Mouse (Mus musculus) midbrain, postnatal 0 days (tissue): ENCODE results near the gene Smco3. TPM values are rescaled to one million over a fixed set of nuclear protein-coding genes. Genes with fewer than 3 reads are reported as not detected.

ENCODE experiments used
- ATAC-seq: fragments of 200-750 bp; cut with Nextera tagmentation; 2 replicates; pipeline ENCODE4 v1.8.0; 2017; ENCODE audit warnings: moderate number of reproducible peaks, mild to moderate bottlenecking, moderate TSS enrichment, moderate library complexity; ENCODE audit not compliant: low FRiP score
- DNase-seq: peaks from one replicate; pipeline ENCODE4 v3.0.0-alpha.2; 2015; ENCODE audit warnings: low spot score
- H3K27ac ChIP-seq: fragments of 300-500 bp; sonication (generic); 2 replicates; pipeline ENCODE4 v1.5.1; 2014; ENCODE audit warnings: low read depth, mild to moderate bottlenecking, low read length, mixed read lengths
- H3K27me3 ChIP-seq: fragments of 300-500 bp; sonication (generic); 2 replicates; pipeline ENCODE4 v1.6.1; 2014; ENCODE audit warnings: low read length, control low read depth, mixed read lengths; ENCODE audit not compliant: insufficient read depth
- H3K36me3 ChIP-seq: fragments of 300-500 bp; sonication (generic); 2 replicates; pipeline ENCODE4 v1.6.1; 2014; ENCODE audit warnings: low read length, control low read depth, mixed read lengths; ENCODE audit not compliant: insufficient read depth
- H3K4me1 ChIP-seq: fragments of 300-500 bp; sonication (generic); 2 replicates; pipeline ENCODE4 v1.6.1; 2014; ENCODE audit warnings: mild to moderate bottlenecking, control low read depth, antibody characterized with exemption, low read length, mixed read lengths; ENCODE audit not compliant: insufficient read depth
- H3K4me2 ChIP-seq: fragments of 300-500 bp; sonication (generic); 2 replicates; pipeline ENCODE4 v1.6.1; 2014; ENCODE audit warnings: low read depth, mild to moderate bottlenecking, low read length, mixed read lengths; ENCODE audit not compliant: poor library complexity, severe bottlenecking
- H3K4me3 ChIP-seq: fragments of 300-500 bp; sonication (generic); 2 replicates; pipeline ENCODE4 v1.5.1; 2014; ENCODE audit warnings: low read depth, mild to moderate bottlenecking, low read length, moderate library complexity
- H3K9ac ChIP-seq: fragments of 300-500 bp; sonication (generic); replicated peaks from 2 replicates; pipeline ENCODE4 v1.6.1; 2014; ENCODE audit warnings: mild to moderate bottlenecking, low read length, moderate library complexity, mixed read lengths; ENCODE audit not compliant: poor library complexity, severe bottlenecking
- H3K9me3 ChIP-seq: fragments of 300-500 bp; sonication (generic); 2 replicates; pipeline ENCODE4 v1.6.1; 2016; ENCODE audit warnings: low read length, control low read depth
- CTCF ChIP-seq: IDR thresholded peaks from 2 replicates; pipeline ENCODE4 v1.5.1; 2016; ENCODE audit warnings: antibody characterized with exemption, mild to moderate bottlenecking
- WGBS: fragments of 180-500 bp; shearing (Covaris S2); extraction: QIAGEN DNeasy Blood & Tissue Kit; methylation state at CpG from one replicate; pipeline ENCODE4 v1.1.7; 2014; 5-methylcytosine and 5-hydroxymethylcytosine counted together
- polyA plus RNA-seq: library from polyadenylated mRNA; unstranded; fragments of >200 nt; fragmentation: Nextera tagmentation; extraction: Ambion mirVana; gene quantifications from 2 replicates; pipeline ENCODE4 v1.2.1, GENCODE M21; 2015
- total RNA-seq: library from RNA; depleted of rRNA; stranded (reverse); fragments of >200 nt; gene quantifications from 2 replicates; pipeline ENCODE4 v1.2.3, GENCODE M21; 2014

Smco3 gene
- total and polyA plus RNA-seq, 2 experiments from 2014 or later = 0.83 to 3.6 TPM

DNA sequence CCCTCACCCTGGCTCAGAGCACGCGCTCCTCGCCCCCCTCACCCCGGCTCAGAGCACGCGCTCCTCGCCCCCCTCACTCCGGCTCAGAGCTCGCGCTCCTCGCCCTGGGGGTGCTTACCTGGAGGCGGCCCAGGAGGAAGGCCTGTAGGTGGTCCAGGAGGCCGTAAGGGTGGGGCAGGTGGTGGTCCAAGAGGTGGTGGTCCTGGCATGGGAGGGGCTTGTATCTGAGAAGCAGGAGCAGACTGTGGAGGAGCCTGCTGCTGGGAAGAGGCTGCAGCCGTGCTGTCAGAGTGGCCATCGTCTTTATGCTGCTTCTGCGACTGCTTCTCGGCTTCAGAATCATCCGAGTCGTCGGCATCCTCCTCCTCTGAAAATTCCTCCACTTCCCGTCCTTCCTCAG is 18.4 kb downstream of the Smco3 start:
- ATAC-seq = no peak
- Histone ChIP-seq H3K4me3 (no peak overlapping the region), H3K4me1 (no peaks in the 10 kb centered on the region), H3K9me3 (no peaks in the 10 kb centered on the region), H3K27me3 (no peaks in the 10 kb centered on the region), H3K4me2 (no peak overlapping the region), H3K27ac (no peak overlapping the region), H3K36me3 (peaks cover 76% of the 10 kb centered on the region), H3K9ac (no peak overlapping the region)
- WGBS = 94% methylated on average over 21 of the region's 21 CpGs
- TF ChIP-seq CTCF = no peak
- DNase-seq = no peak

DNA sequence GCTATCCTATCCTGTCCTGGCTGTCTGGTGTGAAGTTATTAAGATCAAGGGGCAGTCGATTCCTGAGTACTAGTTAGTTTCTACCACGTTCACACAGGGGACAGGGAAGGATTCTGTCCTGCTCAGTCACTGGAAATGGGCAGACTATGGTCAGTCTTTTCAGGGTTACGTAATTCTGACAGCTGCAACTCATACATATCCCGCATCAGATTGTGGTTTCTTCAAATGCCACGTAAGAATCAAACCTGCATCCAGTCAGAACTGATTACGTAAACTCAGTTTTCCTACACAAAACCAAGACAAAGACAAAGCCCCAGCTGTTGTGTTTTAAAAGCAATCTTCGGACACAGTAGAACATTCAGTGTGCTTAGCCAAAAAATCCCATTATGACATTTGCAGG is 19.9 kb downstream of the Smco3 start:
- TF ChIP-seq CTCF = no peak

DNA sequence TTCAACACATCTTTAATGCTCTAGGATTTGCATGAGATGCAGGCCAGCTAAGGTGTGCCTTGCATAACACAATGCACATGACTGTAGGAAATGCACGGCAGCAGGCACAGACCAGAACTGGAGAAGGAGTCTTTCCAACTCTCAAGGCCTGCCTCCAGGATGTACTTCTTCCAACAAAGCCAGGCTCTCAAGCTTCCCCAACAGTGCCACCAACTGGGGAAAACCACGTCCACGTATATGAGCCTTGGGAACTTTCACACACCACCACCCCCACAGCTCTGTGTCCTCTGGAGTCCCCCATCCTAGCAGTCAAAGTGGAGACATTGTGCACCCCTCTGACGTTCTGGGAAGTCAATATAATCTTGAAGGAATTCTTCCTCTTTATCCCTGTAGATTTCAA is 22.1 kb downstream of the Smco3 start:
- H3K9me3 ChIP-seq = no peaks in the 10 kb centered on the region
- ATAC-seq = no peak
- no peak overlapping the region for H3K4me3 ChIP-seq
- peak; percentile 41; the same call in 1 of the 2 replicates for TF ChIP-seq CTCF
- H3K4me2 ChIP-seq = no peak overlapping the region
- H3K27ac ChIP-seq = 0 out of 2 replicates have a peak overlapping the region, but pooled peaks have one; percentile 2
- no peak for DNase-seq
- H3K9ac ChIP-seq = no peak overlapping the region
- no peaks in the 10 kb centered on the region for H3K27me3 ChIP-seq
- peaks cover 49% of the 10 kb centered on the region for H3K36me3 ChIP-seq
- H3K4me1 ChIP-seq = peaks cover 9% of the 10 kb centered on the region
- 46% methylated on average over 4 of the region's 4 CpGs for WGBS

More for the DNA sequence above, 19.9 kb downstream of the Smco3 start:
- Histone ChIP-seq H3K4me2 (no peak overlapping the region), H3K9ac (no peak overlapping the region), H3K27me3 (no peaks in the 10 kb centered on the region), H3K27ac (no peak overlapping the region), H3K36me3 (peaks cover 64% of the 10 kb centered on the region), H3K4me3 (no peak overlapping the region), H3K9me3 (no peaks in the 10 kb centered on the region), H3K4me1 (no peaks in the 10 kb centered on the region)
- no peak for ATAC-seq
- DNase-seq = no peak
- WGBS = 94% methylated on average over 7 of the region's 7 CpGs

DNA sequence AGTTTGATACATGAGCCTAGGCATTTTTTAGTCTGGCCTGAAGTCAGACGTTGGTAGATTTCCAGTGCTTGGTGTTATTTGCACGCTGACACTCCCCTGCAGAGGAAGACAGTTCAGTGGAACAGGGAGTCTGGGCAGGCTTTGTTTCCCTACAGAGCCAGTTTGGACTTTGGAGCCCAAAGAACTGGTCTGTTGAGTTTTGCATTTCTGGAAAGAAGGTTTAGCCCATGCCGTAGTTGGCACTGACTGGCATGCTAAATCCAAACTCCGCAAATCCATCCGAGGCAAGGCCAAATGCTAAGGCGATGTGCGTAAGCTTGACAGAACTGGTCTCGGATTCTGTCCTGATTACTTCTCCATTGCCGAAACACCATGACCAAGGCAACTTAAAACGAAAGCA is 24.1 kb downstream of the Smco3 start:
- ATAC-seq (no peak), DNase-seq (no peak)
- H3K4me2 ChIP-seq = no peak overlapping the region
- H3K9ac ChIP-seq = no peak overlapping the region
- WGBS = 87% methylated on average over 10 of the region's 10 CpGs
- no peaks in the 10 kb centered on the region for H3K27me3 ChIP-seq
- H3K27ac ChIP-seq = no peak overlapping the region
- peaks cover 37% of the 10 kb centered on the region for H3K36me3 ChIP-seq
- peaks cover 9% of the 10 kb centered on the region for H3K4me1 ChIP-seq
- H3K4me3 ChIP-seq = no peak overlapping the region
- no peak for TF ChIP-seq CTCF
- no peaks in the 10 kb centered on the region for H3K9me3 ChIP-seq

DNA sequence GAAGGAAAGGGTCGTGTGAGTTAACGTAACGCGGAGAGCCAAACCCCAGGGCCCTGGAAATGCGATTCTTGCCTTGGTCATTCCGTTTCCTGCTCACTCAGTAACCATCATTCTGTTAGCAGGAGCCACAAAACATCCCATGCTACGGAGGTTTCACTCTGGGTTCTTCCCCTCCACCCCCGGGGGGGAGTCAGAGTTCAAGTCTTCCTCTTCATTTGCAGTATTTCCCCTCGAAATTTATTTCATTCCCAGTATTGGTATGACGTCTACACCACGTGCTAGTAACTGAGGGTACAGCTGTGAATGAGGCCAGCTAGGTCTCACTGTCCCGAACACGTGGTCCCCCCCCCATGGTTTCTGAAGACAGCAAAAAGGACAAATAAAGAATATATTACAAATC is 25.6 kb downstream of the Smco3 start:
- H3K36me3 ChIP-seq = peaks cover 26% of the 10 kb centered on the region
- H3K9ac ChIP-seq = no peak overlapping the region
- H3K4me3 ChIP-seq = peak overlapping the region; percentile 62; the same call in 1 of the 2 replicates
- TF ChIP-seq CTCF = no peak
- ATAC-seq = no peak
- H3K9me3 ChIP-seq = no peaks in the 10 kb centered on the region
- no peaks in the 10 kb centered on the region for H3K27me3 ChIP-seq
- peaks cover 9% of the 10 kb centered on the region for H3K4me1 ChIP-seq
- H3K4me2 ChIP-seq = peak overlapping the region; percentile 93; the same call in 1 of the 2 replicates
- DNase-seq = no peak
- WGBS = 85% methylated on average over 13 of the region's 13 CpGs
- no peak overlapping the region for H3K27ac ChIP-seq

DNA sequence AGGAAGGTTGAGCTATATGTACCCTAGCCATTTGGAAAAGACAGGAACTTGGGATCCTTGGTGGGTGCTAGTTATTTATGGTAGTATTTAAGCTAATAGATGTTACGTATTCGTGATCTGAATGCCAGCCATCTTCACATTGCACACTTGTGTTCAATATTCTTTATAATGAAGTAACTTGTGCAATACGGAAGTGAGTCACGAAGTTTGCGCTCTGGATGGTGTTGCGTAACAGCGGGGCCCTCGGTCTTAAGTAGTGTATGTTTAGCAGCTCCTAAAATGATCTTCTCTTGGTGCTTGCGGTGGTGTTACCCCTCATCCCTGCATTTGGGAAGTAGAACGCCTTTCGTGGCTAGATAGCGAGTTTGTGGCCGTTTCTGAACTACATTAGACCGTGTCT is 26.2 kb downstream of the Smco3 start:
- Histone ChIP-seq H3K27ac (no peak overlapping the region), H3K36me3 (peaks cover 20% of the 10 kb centered on the region), H3K9ac (peak overlapping the region; percentile 71), H3K4me3 (peak overlapping the region; percentile 62), H3K4me2 (peak overlapping the region; percentile 93), H3K27me3 (no peaks in the 10 kb centered on the region), H3K9me3 (no peaks in the 10 kb centered on the region), H3K4me1 (peaks cover 9% of the 10 kb centered on the region)
- no peak for ATAC-seq
- 46% methylated on average over 14 of the region's 14 CpGs for WGBS
- no peak for TF ChIP-seq CTCF
- DNase-seq = no peak
